Mouse (Mus musculus) left cerebral cortex, postnatal 10 days (tissue): ENCODE results near the gene Olfr699. TPM values are rescaled to one million over a fixed set of nuclear protein-coding genes. Genes with fewer than 3 reads are reported as not detected.
"Not testable (repeated sequence)": the region's sequence is repeated elsewhere in the genome, so short reads cannot be mapped to it uniquely, and the experiment has no call there.

Experiments
- DNase-seq, 2 experiments: peaks; one replicate each; pipeline ENCODE4 v3.0.0; 2021 to 2022; ENCODE audit warnings: low spot score in 2 of 2, mixed read lengths in 1 of 2; ENCODE audit errors: extremely low spot score in 1 of 2
- intact Hi-C: fragments of 180-260 bp; cut with DNase I; formaldehyde crosslinking; loops from one replicate; pipeline ENCODE4 v1.15.1; 2025
- total RNA-seq, 2 experiments: library from RNA; stranded (reverse); gene quantifications; 2 replicates each; pipeline ENCODE4 v1.2.3; 2021

Olfr699 gene
- total RNA-seq = not detected

DNA sequence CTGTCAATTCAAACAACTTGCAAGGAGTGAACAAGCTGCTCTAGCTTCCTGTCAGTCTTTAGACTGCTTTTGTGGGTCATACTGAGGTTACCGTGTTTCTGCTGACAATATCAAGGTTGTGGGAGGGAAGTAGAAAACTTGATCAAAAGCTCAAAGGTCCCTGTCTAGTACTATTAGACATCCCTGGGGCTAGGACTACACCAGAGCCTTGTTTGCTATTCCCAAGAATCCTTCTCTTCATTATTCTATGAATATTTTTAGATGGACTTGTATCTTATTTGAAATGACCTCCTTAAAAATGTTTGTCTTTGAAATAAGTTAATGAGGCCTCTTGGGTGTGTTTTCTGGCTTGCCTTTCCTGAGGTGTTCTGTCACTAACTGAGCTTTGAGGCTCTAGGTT is at the start of gene Olfr699:
Olfr699 (minus strand) TSS at position 101 of the 400 bp plus-strand sequence.
- intact Hi-C loops = no loop called here
- DNase-seq = no peak

GRCm38 (mm10) chr7:106833793-106834192 is 40.8 kb upstream of the Olfr699 start, which contains the start of gene Olfr702:
TSS of gene Olfr702 (minus strand) at chr7:106833893.
- intact Hi-C loops = no loop called here
- DNase-seq = no peak

- intact Hi-C loops = no loop called here
- DNase-seq = no peak
These were observed 25.4 kb upstream of the Olfr699 start for GRCm38 (mm10) chr7:106818414-106818813.

DNA sequence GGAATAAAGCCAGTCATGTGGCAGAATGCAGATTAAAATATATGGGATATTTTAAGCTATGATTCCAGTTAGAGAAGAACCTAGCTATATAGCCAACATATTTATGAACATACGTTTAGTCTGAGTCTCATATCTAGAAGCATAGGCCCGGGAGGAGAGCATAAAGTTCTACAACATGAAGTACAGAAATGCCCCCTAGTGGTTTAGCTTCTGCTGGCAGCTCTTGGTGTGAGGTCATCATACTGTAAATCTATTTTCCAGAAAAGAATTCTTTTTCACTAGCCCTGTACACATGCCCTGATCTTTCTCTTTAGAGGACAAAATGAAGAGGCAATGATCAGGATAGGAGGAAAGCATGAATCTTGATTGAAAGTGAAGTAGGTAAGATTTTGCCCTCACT is 22.8 kb upstream of the Olfr699 start:
- no peak for DNase-seq
- intact Hi-C loops = no loop called here

DNA sequence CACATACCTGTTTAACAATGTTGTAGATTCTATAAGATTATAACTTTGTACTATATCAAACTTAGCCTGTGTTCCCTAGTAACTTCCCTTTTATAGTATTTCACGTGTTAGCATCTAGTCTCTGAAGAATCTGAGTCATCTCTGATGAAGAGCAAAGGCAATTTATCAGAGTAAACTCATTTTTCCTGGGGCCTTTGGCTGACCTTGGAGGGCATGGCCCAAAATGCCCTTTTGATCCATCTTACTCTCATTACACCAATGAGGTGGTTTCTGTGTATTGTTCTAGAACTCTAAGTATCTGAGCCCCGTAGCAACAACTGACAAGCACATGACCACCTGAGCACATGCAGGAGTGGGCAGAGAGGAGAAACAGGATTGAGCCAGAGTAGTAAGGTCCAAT is 20.8 kb upstream of the Olfr699 start, which contains the start of gene Olfr701:
Olfr701 (plus strand) TSS at position 301 of the 400 bp plus-strand sequence.
- intact Hi-C loops = no loop called here
- DNase-seq = no peak

DNA sequence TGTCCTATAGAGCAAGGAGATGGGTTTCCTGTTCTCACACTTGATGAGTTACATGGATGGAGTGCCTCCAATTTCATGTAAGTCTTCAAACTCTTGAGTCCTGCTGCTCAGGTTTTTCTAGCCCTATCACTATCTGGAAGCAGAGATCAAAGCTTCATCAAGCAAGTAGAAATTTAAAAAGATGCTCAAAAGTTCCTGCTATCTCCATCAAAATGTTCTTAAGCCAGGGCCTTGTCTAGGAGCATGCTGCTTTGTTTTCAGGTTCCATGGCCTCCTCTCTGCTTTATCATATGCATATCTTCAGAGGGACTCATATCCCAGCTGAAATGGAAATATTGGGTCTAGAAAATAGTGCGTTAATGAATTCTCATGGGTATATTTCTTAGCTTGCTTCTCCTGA is 15.7 kb upstream of the Olfr699 start, which contains the start of gene Olfr700:
Olfr700 (minus strand) TSS at position 101 of the 400 bp plus-strand sequence.
- intact Hi-C loops = no loop called here
- DNase-seq = no peak

- intact Hi-C loops = no loop called here
These were observed 4.7 kb downstream of the Olfr699 start for GRCm38 (mm10) chr7:106788330-106788729.

GRCm38 (mm10) chr7:106761008-106761407 is 32.0 kb downstream of the Olfr699 start:
- intact Hi-C loops, DNase-seq: not testable (repeated sequence)

More at GRCm38 (mm10) chr7:106788330-106788729, 4.7 kb downstream of the Olfr699 start:
- no peak for DNase-seq

DNA sequence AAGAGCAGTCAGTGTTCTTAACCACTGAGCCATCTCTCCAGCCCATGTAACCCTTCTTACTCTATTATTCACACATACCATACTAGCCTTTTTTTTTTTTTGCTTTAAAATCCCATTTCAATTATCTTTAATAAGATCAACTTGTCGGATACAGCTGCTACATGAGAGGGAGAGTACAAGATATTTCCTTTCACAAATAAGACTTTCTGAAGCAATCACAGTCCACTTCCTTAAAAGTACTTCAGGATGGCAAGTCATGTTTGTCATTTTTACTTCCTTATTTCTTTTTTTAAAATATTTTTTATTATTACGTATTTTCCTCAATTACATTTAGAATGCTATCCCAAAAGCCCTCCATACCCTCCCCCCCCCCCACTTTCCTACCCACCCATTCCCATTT is 34.2 kb downstream of the Olfr699 start:
- intact Hi-C loops = no loop called here
- no peak for DNase-seq

DNA sequence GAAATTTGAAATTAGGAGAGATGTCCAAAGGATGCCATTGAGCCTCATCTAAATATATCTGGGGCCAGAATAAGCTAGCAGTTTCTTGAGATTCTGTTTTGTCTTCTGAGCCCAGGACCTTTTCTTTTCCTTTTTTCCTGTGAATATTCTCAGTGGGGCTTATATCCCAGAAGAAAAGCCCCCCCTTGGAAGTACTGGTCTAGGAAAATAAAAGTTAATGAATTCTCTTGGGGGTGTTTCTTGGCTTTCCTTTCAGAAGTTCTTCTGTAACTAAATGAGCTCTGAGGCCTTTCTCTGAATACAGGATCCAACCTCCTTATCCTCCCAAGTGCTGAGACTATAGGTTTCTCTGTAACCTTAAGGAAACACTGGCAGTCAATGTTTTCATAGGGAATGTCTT is 37.7 kb downstream of the Olfr699 start, which contains the start of gene Olfr698:
Olfr698 (minus strand) TSS at position 101 of the 400 bp plus-strand sequence.
- intact Hi-C loops = no loop called here
- no peak for DNase-seq

- intact Hi-C loops = no loop called here
- DNase-seq = no peak
These were observed 47.2 kb downstream of the Olfr699 start for GRCm38 (mm10) chr7:106745811-106746210.

GRCm38 (mm10) chr7:106742343-106742742 is 50.7 kb downstream of the Olfr699 start, which contains the start of gene Olfr697:
TSS of gene Olfr697 (minus strand) at chr7:106742443.
- no peak for DNase-seq
- intact Hi-C loops = no loop called here

Other genes with a start within 250 kb of the Olfr699 start
- not detected for gene Olfr693, start 112.6 kb downstream of the Olfr699 start, total RNA-seq
- gene Olfr694, start 101.4 kb downstream of the Olfr699 start, total RNA-seq = not detected
- gene Olfr695, start 76.8 kb downstream of the Olfr699 start, total RNA-seq = not detected
- gene Olfr697, start 50.8 kb downstream of the Olfr699 start, total RNA-seq = not detected
- not detected for gene Olfr698, start 37.8 kb downstream of the Olfr699 start, total RNA-seq
- not detected for gene Olfr700, start 15.6 kb upstream of the Olfr699 start, total RNA-seq
- not detected for gene Olfr701, start 20.9 kb upstream of the Olfr699 start, total RNA-seq
- not detected for gene Olfr702, start 40.7 kb upstream of the Olfr699 start, total RNA-seq
- gene Olfr703, start 50.2 kb upstream of the Olfr699 start, total RNA-seq = not detected
- not detected for gene Olfr704, start 70.0 kb upstream of the Olfr699 start, total RNA-seq
- not detected for gene Olfr705, start 83.7 kb upstream of the Olfr699 start, total RNA-seq
- gene Olfr706, start 95.0 kb upstream of the Olfr699 start, total RNA-seq = not detected
- gene Olfr707, start 108.0 kb upstream of the Olfr699 start, total RNA-seq = not detected
- gene Olfr1532-ps1, start 114.8 kb upstream of the Olfr699 start, total RNA-seq = not detected
- not detected for gene Olfr709-ps1, start 139.0 kb upstream of the Olfr699 start, total RNA-seq
- gene Olfr710, start 155.1 kb upstream of the Olfr699 start, total RNA-seq = not detected
- not detected for gene Olfr6, start 170.7 kb upstream of the Olfr699 start, total RNA-seq
- gene Olfr711, start 182.3 kb upstream of the Olfr699 start, total RNA-seq = not detected
- not detected for gene Olfr2, start 212.9 kb upstream of the Olfr699 start, total RNA-seq
- gene Olfr713, start 238.0 kb upstream of the Olfr699 start, total RNA-seq = not detected